Mouse (Mus musculus) kidney, adult 2 months (tissue): Measurements from ENCODE around the gene Emg1. TPM values are rescaled to one million over a fixed set of nuclear protein-coding genes. Genes with fewer than 3 reads are reported as not detected.
A peak's percentile ranks its signal among the peaks of the same experiment; 100 is the strongest.

Experiments
- DNase-seq: peaks from one replicate; pipeline ENCODE4 v3.0.0; 2021
- H3K27ac ChIP-seq: fragments of 200-500 bp; 2 replicates; pipeline ENCODE4 v1.5.1; 2012; ENCODE audit warnings: low read depth, low read length, control low read depth, inconsistent platforms; ENCODE audit not compliant: insufficient read depth
- H3K27me3 ChIP-seq: fragments of 200-500 bp; replicated peaks from 2 replicates; pipeline ENCODE4 v1.6.1; 2012; ENCODE audit warnings: mild to moderate bottlenecking, moderate library complexity, low read length, inconsistent platforms; ENCODE audit not compliant: control insufficient read depth, insufficient read depth
- H3K36me3 ChIP-seq: fragments of 200-500 bp; 2 replicates; pipeline ENCODE4 v1.6.1; 2012; ENCODE audit warnings: mild to moderate bottlenecking, moderate library complexity, low read length, inconsistent platforms; ENCODE audit not compliant: control insufficient read depth, insufficient read depth
- H3K4me1 ChIP-seq: fragments of 200-500 bp; 2 replicates; pipeline ENCODE4 v1.6.1; 2011; ENCODE audit warnings: low read length; ENCODE audit not compliant: control insufficient read depth, insufficient read depth
- H3K4me3 ChIP-seq: fragments of 200-500 bp; 2 replicates; pipeline ENCODE4 v1.5.1; 2011; ENCODE audit warnings: mild to moderate bottlenecking, low read depth, low read length, control low read depth; ENCODE audit not compliant: insufficient read depth
- CTCF ChIP-seq: fragments of 200-500 bp; conservative IDR thresholded peaks from 2 replicates; pipeline ENCODE4 v1.5.1; 2011; ENCODE audit warnings: low read depth, mild to moderate bottlenecking, control low read depth, low read length, moderate library complexity, mixed read lengths; ENCODE audit not compliant: insufficient read depth, insufficient read length
- POLR2A ChIP-seq: fragments of 200-500 bp; IDR thresholded peaks from one replicate; pipeline ENCODE4 v1.6.1; 2011; ENCODE audit warnings: low read depth, low read length, control low read depth
- WGBS: fragments of 180-500 bp; shearing (Covaris S2); methylation state at CpG from one replicate; pipeline ENCODE4 v1.1.7; 2018; 5-methylcytosine and 5-hydroxymethylcytosine counted together
- polyA plus RNA-seq: library from polyadenylated mRNA; depleted of rRNA; stranded (reverse); fragments of >200 nt; gene quantifications from 2 replicates; pipeline ENCODE4 v1.2.3, GENCODE M21; 2012

Emg1 gene
- polyA plus RNA-seq, 1 experiment: 67.4 TPM

- peaks cover 12% of the 10 kb centered on the region; the same call in 1 of the 2 replicates for H3K4me1 ChIP-seq
- 0 out of 2 replicates have a peak, but pooled peaks cover 1% of the 10 kb centered on the region for H3K36me3 ChIP-seq
- H3K27me3 ChIP-seq: no peaks in the 10 kb centered on the region
These were observed 33.7 kb upstream of the Emg1 start for GRCm38 (mm10) chr6:124745490-124746295.

DNA sequence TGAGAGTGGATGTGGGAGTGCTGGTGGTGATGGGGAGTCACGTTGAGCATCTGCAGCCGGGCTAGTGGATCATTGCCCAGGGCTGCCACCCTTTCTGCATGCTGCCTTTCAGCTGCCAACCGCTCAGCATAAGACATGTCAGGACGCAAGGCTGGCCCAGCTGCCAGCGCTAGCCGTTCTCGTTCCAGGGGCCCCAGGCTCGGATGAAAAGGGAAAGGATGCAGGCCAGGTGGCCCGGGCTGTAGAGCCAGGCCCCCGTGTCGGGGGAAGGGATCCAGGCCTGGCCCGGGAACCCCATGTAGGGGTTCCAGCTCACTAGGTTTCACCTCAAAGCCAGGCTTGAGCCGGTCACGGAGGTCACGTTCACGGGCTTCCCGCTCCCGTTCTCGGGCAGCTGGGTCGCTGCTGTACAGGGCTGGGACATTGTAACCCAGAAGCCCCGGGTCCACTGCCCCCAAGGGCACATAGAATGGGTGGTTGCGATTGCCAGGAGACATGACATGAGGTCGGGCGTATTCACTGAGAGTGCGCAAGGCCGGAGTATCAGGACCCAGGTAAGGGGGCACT lies 32.9 kb upstream of the Emg1 start:
- H3K4me3 ChIP-seq: peak overlapping the region; percentile 45
- peak; percentile 33 for DNase-seq
- H3K4me1 ChIP-seq: peaks cover 15% of the 10 kb centered on the region
- peak overlapping the region; percentile 72 for H3K27ac ChIP-seq
- H3K27me3 ChIP-seq: no peaks in the 10 kb centered on the region
- 0 out of 2 replicates have a peak, but pooled peaks cover 1% of the 10 kb centered on the region for H3K36me3 ChIP-seq
- 34% methylated on average over 26 of the region's 26 CpGs for WGBS
- TF ChIP-seq CTCF: no peak
- no peak for TF ChIP-seq POLR2A

More at GRCm38 (mm10) chr6:124745490-124746295, 33.7 kb upstream of the Emg1 start:
- H3K4me3 ChIP-seq: peak overlapping the region; percentile 71
- H3K27ac ChIP-seq: peak overlapping the region; percentile 72
- TF ChIP-seq CTCF (peak; percentile 70), POLR2A (peak; percentile 72)
- WGBS: 2% methylated on average over 85 of the region's 85 CpGs
- DNase-seq: peak; percentile 97

GRCm38 (mm10) chr6:124743647-124744046 lies 31.7 kb upstream of the Emg1 start:
- WGBS: 82% methylated on average over 8 of the region's 8 CpGs
- H3K36me3 ChIP-seq: 0 out of 2 replicates have a peak, but pooled peaks cover 1% of the 10 kb centered on the region

DNA sequence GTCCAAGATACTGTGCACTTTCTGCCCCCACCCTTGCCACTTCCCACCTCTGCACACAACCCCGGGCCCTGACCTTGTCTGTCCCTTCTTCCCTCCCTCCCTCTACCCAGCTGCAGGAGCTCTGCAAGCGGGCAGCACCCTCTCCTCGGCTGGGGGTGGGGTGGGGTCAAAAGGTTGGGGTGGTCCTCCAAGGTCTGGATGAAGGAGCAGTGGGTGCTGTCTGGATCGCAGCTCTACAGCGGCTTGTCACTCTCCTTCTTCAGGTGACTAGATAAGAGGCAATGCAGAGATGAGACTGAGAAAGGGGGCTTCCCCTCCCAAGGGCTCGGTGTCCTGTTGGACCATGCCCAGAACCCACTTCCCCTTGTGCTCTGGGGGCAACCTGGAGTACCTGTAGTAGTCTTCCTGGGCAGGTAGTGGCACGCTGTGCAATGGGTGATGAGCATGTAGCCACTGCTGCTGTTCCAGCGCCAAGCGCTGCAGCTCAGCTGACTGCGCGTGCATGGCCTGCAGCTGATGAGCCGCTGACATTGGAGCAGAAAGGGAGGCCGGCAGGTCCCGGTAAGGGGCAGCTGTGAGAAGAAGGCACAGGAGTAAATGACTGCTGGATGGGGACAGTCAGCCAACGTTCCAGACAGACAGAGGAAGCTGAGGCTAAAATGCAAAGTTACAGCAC lies 31.0 kb upstream of the Emg1 start:
- Histone ChIP-seq H3K27ac (no peak overlapping the region), H3K4me1 (peaks cover 19% of the 10 kb centered on the region), H3K27me3 (no peaks in the 10 kb centered on the region), H3K36me3 (no peaks in the 10 kb centered on the region), H3K4me3 (no peak overlapping the region)
- TF ChIP-seq CTCF (no peak), POLR2A (no peak)
- 86% methylated on average over 15 of the region's 15 CpGs for WGBS
- no peak for DNase-seq

More at GRCm38 (mm10) chr6:124743647-124744046, 31.7 kb upstream of the Emg1 start:
- TF ChIP-seq CTCF (no peak), POLR2A (no peak)
- Histone ChIP-seq H3K27me3 (no peaks in the 10 kb centered on the region), H3K27ac (no peak overlapping the region), H3K4me3 (no peak overlapping the region), H3K4me1 (peaks cover 18% of the 10 kb centered on the region)
- DNase-seq: no peak

DNA sequence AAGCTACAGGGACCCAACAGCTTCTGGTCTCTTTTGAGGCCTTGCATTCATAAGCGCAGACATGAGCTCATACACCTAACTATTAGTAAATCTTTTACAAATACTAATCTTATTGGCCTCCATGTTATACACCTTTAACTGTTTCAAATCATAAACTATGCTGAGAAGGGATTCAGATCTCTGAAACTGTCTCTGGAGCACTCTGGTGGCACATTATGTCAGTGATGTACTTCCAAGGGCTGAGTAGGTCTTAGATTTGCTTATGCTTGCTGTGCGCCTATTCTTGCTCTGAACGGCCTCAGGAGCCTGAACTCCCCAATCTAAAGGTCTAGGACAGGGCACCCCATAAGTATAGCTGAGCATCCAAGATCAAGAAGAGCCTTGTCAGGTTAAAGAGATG lies 29.9 kb upstream of the Emg1 start:
- Histone ChIP-seq H3K36me3 (no peaks in the 10 kb centered on the region), H3K27ac (peak overlapping the region; percentile 99), H3K4me3 (peak overlapping the region; percentile 47), H3K27me3 (no peaks in the 10 kb centered on the region), H3K4me1 (peaks cover 24% of the 10 kb centered on the region)
- TF ChIP-seq POLR2A (no peak), CTCF (no peak)
- 68% methylated on average over 3 of the region's 3 CpGs for WGBS
- no peak for DNase-seq

DNA sequence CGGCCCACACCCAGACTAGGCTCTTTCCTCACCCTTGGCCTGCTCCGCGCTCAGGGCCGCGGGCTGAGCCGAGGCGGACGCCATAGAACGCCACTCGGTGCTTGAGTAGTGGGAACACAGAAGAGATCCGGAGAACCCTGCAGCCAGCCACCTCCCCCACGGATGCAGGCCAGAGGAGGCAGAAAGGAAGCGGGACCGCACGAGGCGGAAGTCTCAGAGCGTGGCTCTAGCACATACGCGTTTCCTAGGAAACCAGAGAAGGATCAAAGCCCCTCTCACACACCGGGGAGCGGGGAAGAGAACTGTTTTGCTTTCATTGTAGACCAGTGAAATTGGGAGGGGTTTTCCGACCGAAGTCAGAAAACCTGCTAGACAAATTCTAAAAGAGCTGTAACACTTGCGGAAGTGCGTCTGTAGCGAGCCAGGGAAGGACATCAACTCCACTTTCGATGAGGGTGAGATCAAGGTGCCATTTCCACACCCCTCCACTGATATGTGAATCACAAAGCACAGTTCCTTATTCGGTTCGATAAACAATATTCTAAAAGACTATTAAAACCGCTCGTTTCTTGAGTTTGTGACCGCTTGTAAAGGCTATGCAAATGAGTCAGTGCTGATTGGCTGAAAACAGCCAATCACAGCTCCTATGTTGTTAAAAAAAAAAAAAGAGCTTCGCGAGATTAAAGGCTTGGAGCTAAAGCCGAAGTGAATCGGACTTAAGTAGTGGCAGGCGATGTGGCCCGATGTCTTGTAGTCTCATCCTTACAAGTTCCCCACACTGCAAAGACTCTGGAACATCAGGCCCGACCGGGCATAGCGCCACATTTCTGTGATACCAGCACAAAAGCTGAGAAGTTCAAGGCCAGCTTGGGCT lies 29.1 kb upstream of the Emg1 start, which contains the start of gene Grcc10:
Gene Grcc10, minus strand, starts transcription at position 487 of the 874 bp plus-strand sequence.
- Histone ChIP-seq H3K27ac (peak within 1 kb of the TSS; percentile 99), H3K4me3 (peak within 1 kb of the TSS; percentile 74), H3K4me1 (peaks cover 21% of the 10 kb centered on the region), H3K36me3 (no peaks in the 10 kb centered on the region), H3K27me3 (no peaks in the 10 kb centered on the region)
- under 1% methylated on average over 41 of the region's 41 CpGs for WGBS
- DNase-seq: peak; percentile 92
- no peak for TF ChIP-seq CTCF
- peak; percentile 17 for TF ChIP-seq POLR2A
